Mouse (Mus musculus) lung, embryonic 14.5 days (tissue): ENCODE measurements around the gene Cort. TPM values are rescaled to one million over a fixed set of nuclear protein-coding genes. Genes with fewer than 3 reads are reported as not detected.
A peak's percentile ranks its signal among the peaks of the same experiment; 100 is the strongest.

Experiments used
- ATAC-seq: fragments of 200-750 bp; cut with Nextera tagmentation; 2 replicates; pipeline ENCODE4 v1.8.0; 2017; ENCODE audit warnings: mild to moderate bottlenecking, moderate TSS enrichment, moderate library complexity; ENCODE audit not compliant: insufficient read depth
- DNase-seq: peaks from one replicate; pipeline ENCODE4 v3.0.0-alpha.2; 2015
- H3K27ac ChIP-seq: fragments of 300-500 bp; sonication (generic); 2 replicates; pipeline ENCODE4 v1.5.1; 2014; ENCODE audit warnings: low read depth, mild to moderate bottlenecking, moderate library complexity
- H3K27me3 ChIP-seq: fragments of 300-500 bp; sonication (generic); 2 replicates; pipeline ENCODE4 v1.6.1; 2014; ENCODE audit warnings: low read length, control low read depth; ENCODE audit not compliant: insufficient read depth
- H3K36me3 ChIP-seq: fragments of 300-500 bp; sonication (generic); 2 replicates; pipeline ENCODE4 v1.6.1; 2014; ENCODE audit warnings: control low read depth; ENCODE audit not compliant: insufficient read depth
- H3K4me1 ChIP-seq: fragments of 300-500 bp; sonication (generic); 2 replicates; pipeline ENCODE4 v1.6.1; 2014; ENCODE audit warnings: antibody characterized with exemption, control low read depth; ENCODE audit not compliant: insufficient read depth
- H3K4me2 ChIP-seq: fragments of 300-500 bp; sonication (generic); 2 replicates; pipeline ENCODE4 v1.6.1; 2014; ENCODE audit warnings: mild to moderate bottlenecking
- H3K4me3 ChIP-seq: fragments of 300-500 bp; sonication (generic); 2 replicates; pipeline ENCODE4 v1.5.1; 2014; ENCODE audit warnings: low read depth, low read length
- H3K9ac ChIP-seq: fragments of 300-500 bp; sonication (generic); 2 replicates; pipeline ENCODE4 v1.6.1; 2014
- H3K9me3 ChIP-seq: fragments of 300-500 bp; sonication (generic); 2 replicates; pipeline ENCODE4 v1.6.1; 2016; ENCODE audit warnings: low read depth, low read length, control low read depth
- CTCF ChIP-seq: IDR thresholded peaks from 2 replicates; pipeline ENCODE4 v1.5.1; 2016; ENCODE audit warnings: antibody characterized with exemption, low read depth
- WGBS: fragments of 180-500 bp; shearing (Covaris S2); extraction: QIAGEN DNeasy Blood & Tissue Kit; methylation state at CpG from one replicate; pipeline ENCODE4 v1.1.7; 2014; 5-methylcytosine and 5-hydroxymethylcytosine counted together
- polyA plus RNA-seq: library from polyadenylated mRNA; unstranded; fragments of >200 nt; fragmentation: Nextera tagmentation; extraction: Ambion mirVana; gene quantifications from 2 replicates; pipeline ENCODE4 v1.2.1, GENCODE M21; 2014

Gene Cort
- polyA plus RNA-seq, 1 experiment from 2014 or later = not detected

GRCm38 (mm10) chr4:149098571-149098970 is 28.0 kb downstream of the Cort start:
- 7% methylated on average over 11 of the region's 11 CpGs for WGBS
- peak overlapping the region; percentile 94 for H3K4me2 ChIP-seq
- H3K36me3 ChIP-seq = no peaks in the 10 kb centered on the region
- no peak for TF ChIP-seq CTCF
- DNase-seq = no peak
- H3K9ac ChIP-seq = peak overlapping the region; percentile 88
- H3K4me1 ChIP-seq = peaks cover 5% of the 10 kb centered on the region; the same call in 1 of the 2 replicates
- no peak for ATAC-seq
- no peak overlapping the region for H3K27ac ChIP-seq
- no peaks in the 10 kb centered on the region for H3K9me3 ChIP-seq
- no peaks in the 10 kb centered on the region for H3K27me3 ChIP-seq
- peak overlapping the region; percentile 98 for H3K4me3 ChIP-seq

- WGBS = 80% methylated on average over 3 of the region's 3 CpGs
- peak overlapping the region; percentile 88 for H3K9ac ChIP-seq
- H3K9me3 ChIP-seq = no peaks in the 10 kb centered on the region
- no peak overlapping the region for H3K27ac ChIP-seq
- ATAC-seq = no peak
- no peaks in the 10 kb centered on the region for H3K27me3 ChIP-seq
- no peak for TF ChIP-seq CTCF
- no peak for DNase-seq
- H3K36me3 ChIP-seq = peaks cover 2% of the 10 kb centered on the region; the same call in 1 of the 2 replicates
- H3K4me2 ChIP-seq = peak overlapping the region; percentile 94
- H3K4me3 ChIP-seq = peak overlapping the region; percentile 98; the same call in 1 of the 2 replicates
- peaks cover 5% of the 10 kb centered on the region; the same call in 1 of the 2 replicates for H3K4me1 ChIP-seq
Observed at GRCm38 (mm10) chr4:149097956-149098355, 28.6 kb downstream of the Cort start.

DNA sequence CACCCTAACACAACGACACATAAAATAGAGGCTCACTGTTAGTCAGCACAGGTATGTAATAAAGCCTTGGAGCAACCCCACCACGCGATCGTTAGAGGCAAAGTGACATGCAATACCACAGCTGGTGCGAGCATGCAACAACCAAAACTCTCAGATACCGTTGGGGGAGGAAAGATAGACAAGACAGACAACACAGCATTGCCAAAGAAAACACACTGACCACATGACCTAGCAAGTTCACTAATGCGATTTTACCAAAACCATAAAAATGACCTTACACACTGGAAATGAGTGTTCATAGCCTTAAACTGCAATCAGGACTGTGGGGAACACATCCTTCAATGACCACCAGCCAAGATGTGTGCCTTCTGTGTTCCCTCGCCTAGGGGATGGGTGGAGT is 35.2 kb downstream of the Cort start:
- ATAC-seq = no peak
- WGBS = 77% methylated on average over 8 of the region's 8 CpGs
- no peak overlapping the region for H3K27ac ChIP-seq
- H3K27me3 ChIP-seq = no peaks in the 10 kb centered on the region
- H3K9ac ChIP-seq = no peak overlapping the region
- peaks cover 10% of the 10 kb centered on the region; the same call in 1 of the 2 replicates for H3K36me3 ChIP-seq
- H3K9me3 ChIP-seq = no peaks in the 10 kb centered on the region
- DNase-seq = no peak
- H3K4me2 ChIP-seq = no peak overlapping the region
- no peaks in the 10 kb centered on the region for H3K4me1 ChIP-seq
- TF ChIP-seq CTCF = no peak
- no peak overlapping the region for H3K4me3 ChIP-seq

DNA sequence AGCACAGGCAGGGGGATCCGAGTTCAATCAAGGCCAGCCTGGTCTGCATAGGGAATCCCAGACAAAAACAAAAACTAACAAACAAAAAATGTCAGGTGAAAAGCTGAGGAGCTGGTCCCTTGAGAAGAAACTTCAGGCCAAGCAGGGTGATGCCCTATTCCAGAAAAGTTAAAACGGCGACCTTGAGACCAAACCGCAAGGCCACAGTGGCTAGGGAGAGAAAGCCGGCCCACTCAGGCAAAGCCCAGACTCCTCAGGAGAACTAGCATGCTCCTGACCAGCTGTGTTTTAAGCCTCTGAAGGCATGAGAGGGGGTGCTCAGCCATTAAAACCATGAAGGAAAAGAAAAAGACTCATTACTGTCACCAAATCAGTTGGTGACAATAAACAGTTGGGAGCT is 41.2 kb downstream of the Cort start:
- H3K36me3 ChIP-seq = no peaks in the 10 kb centered on the region
- TF ChIP-seq CTCF = no peak
- 76% methylated on average over 5 of the region's 5 CpGs for WGBS
- no peaks in the 10 kb centered on the region; the same call in 1 of the 2 replicates for H3K4me1 ChIP-seq
- no peak for DNase-seq
- H3K27ac ChIP-seq = no peak overlapping the region
- H3K4me3 ChIP-seq = no peak overlapping the region
- no peak overlapping the region for H3K9ac ChIP-seq
- H3K4me2 ChIP-seq = no peak overlapping the region
- ATAC-seq = no peak
- H3K27me3 ChIP-seq = no peaks in the 10 kb centered on the region
- H3K9me3 ChIP-seq = no peaks in the 10 kb centered on the region

DNA sequence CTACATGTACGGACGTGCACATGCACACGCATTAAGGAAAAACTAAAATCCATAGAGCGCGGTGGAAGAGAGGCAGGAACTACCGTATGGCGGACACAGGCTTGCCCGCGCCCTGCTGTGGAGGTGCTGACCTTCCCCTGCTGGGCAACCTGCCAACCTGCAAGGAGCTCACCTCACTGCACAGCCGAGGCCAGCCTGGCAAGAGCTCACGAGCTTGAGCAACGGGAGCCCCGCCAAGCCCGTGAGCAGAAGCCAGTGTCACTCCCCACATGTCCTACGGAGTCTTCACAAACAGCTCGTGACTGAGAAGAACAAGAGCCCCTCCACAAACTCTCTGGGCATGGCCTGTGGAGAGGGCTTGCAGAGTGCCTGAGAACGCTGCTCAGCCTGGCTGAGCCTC is 45.0 kb downstream of the Cort start:
- ATAC-seq (peak; percentile 77), DNase-seq (peak; percentile 62)
- no peaks in the 10 kb centered on the region for H3K27me3 ChIP-seq
- H3K4me1 ChIP-seq = no peaks in the 10 kb centered on the region; the same call in 1 of the 2 replicates
- no peaks in the 10 kb centered on the region for H3K9me3 ChIP-seq
- no peak overlapping the region for H3K9ac ChIP-seq
- H3K4me3 ChIP-seq = no peak overlapping the region
- WGBS = 62% methylated on average over 17 of the region's 17 CpGs
- H3K27ac ChIP-seq = peak overlapping the region; percentile 52
- no peaks in the 10 kb centered on the region for H3K36me3 ChIP-seq
- H3K4me2 ChIP-seq = no peak overlapping the region
- TF ChIP-seq CTCF = no peak

DNA sequence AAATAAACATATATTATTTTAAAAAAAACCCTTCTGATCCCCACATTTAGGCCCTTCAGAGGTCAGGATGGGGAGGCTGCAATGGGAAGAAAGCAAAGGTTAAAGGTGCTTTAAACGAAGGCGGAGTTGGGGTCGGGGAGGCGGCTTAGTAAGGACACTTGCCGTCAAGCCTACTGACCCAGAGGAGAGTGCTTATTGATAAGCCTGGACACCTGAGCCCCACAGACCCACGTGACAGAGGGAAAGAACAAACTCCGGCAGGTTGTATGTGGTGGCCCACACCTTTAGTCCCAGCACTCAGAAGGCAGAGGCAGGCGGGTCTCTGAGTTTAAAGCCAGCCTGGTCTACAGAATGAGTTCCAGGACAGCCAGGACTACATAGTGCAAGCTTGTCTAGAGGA is 46.5 kb downstream of the Cort start:
- H3K4me3 ChIP-seq = no peak overlapping the region
- no peak overlapping the region for H3K4me2 ChIP-seq
- no peaks in the 10 kb centered on the region for H3K27me3 ChIP-seq
- TF ChIP-seq CTCF = no peak
- peaks cover 2% of the 10 kb centered on the region; the same call in 1 of the 2 replicates for H3K4me1 ChIP-seq
- H3K9me3 ChIP-seq = no peaks in the 10 kb centered on the region
- H3K36me3 ChIP-seq = peaks cover 6% of the 10 kb centered on the region; the same call in 1 of the 2 replicates
- H3K9ac ChIP-seq = no peak overlapping the region
- DNase-seq (no peak), ATAC-seq (no peak)
- 71% methylated on average over 8 of the region's 8 CpGs for WGBS
- no peak overlapping the region for H3K27ac ChIP-seq

DNA sequence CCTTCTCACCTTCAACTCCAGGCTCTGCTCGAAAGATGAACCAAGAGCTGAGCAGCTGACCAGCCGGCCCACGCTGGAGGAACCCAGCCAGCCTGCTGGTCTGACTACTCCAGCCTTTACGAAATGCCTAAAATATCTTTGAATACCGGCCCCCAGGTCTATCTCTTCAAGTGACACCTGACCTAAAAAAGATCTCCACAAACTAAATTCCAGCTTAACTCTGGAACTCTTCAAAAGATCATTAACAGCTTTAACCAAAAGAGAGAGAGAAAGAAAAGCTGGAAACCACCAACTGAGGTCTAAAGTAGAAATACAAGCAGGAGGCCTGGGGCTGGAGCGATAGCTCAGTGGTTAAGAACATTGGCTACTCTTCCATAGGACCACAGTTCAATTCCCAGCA is 46.9 kb downstream of the Cort start:
- H3K9ac ChIP-seq = no peak overlapping the region
- WGBS = 61% methylated on average over 6 of the region's 6 CpGs
- no peak overlapping the region for H3K27ac ChIP-seq
- peaks cover 2% of the 10 kb centered on the region; the same call in 1 of the 2 replicates for H3K4me1 ChIP-seq
- H3K36me3 ChIP-seq = peaks cover 11% of the 10 kb centered on the region; the same call in 1 of the 2 replicates
- no peak overlapping the region for H3K4me2 ChIP-seq
- no peak overlapping the region for H3K4me3 ChIP-seq
- H3K9me3 ChIP-seq = no peaks in the 10 kb centered on the region
- no peaks in the 10 kb centered on the region for H3K27me3 ChIP-seq
- no peak for TF ChIP-seq CTCF
- ATAC-seq = no peak
- no peak for DNase-seq
